Mouse (Mus musculus) CH12.LX (cell line): ENCODE results near the gene Pdk4. TPM values are rescaled to one million over a fixed set of nuclear protein-coding genes. Genes with fewer than 3 reads are reported as not detected.

Experiments
- DNase-seq: peaks from one replicate; pipeline ENCODE4 v3.0.0-alpha.2; 2013; ENCODE audit errors: extremely low read depth
- H3K27ac ChIP-seq: 2 replicates; pipeline ENCODE4 v1.5.1; 2012; ENCODE audit warnings: low read depth, mild to moderate bottlenecking, control low read depth, moderate library complexity; ENCODE audit not compliant: insufficient read depth
- H3K27me3 ChIP-seq: replicated peaks from 2 replicates; pipeline ENCODE3; 2012; ENCODE audit warnings: inconsistent platforms
- H3K36me3 ChIP-seq, 2 experiments: replicated peaks in 1 of 2; 2 replicates each; pipeline versions ENCODE3 to v1.6.1; 2012; ENCODE audit warnings: inconsistent platforms in 1 of 2, low read length in 1 of 2, mild to moderate bottlenecking in 1 of 2, mixed read lengths in 1 of 2, moderate library complexity in 1 of 2; ENCODE audit not compliant: control insufficient read depth in 1 of 2, insufficient read depth in 1 of 2
- H3K4me1 ChIP-seq, 2 experiments: 2 replicates each; pipeline ENCODE4 v1.6.1; 2012; ENCODE audit warnings: inconsistent platforms in 1 of 2, moderate library complexity in 1 of 2; ENCODE audit not compliant: insufficient read depth in 2 of 2, control insufficient read depth in 1 of 2
- H3K4me2 ChIP-seq: 2 replicates; pipeline ENCODE4 v1.6.1; 2012; ENCODE audit warnings: low read depth, mild to moderate bottlenecking, control low read depth; ENCODE audit not compliant: poor library complexity, insufficient read depth, severe bottlenecking
- H3K4me3 ChIP-seq, 3 experiments: fragments of 150-350 bp in 1 of 3; sonication (generic) in 1 of 3; replicated peaks in 1 of 3; 2 replicates each; pipeline versions ENCODE3 to v1.5.1; 2011 to 2012; ENCODE audit warnings: low read depth in 2 of 3, low read length in 2 of 3, mild to moderate bottlenecking in 2 of 3, moderate library complexity in 2 of 3, control low read depth in 1 of 3, improper control_type of control experiment in 1 of 3, inconsistent platforms in 1 of 3, mixed read lengths in 1 of 3; ENCODE audit not compliant: poor library complexity in 1 of 3
- H3K79me2 ChIP-seq: replicated peaks from 2 replicates; pipeline ENCODE4 v1.6.1; 2012; ENCODE audit warnings: mild to moderate bottlenecking, moderate library complexity; ENCODE audit not compliant: control insufficient read depth, poor library complexity, insufficient read depth, severe bottlenecking; ENCODE audit errors: extremely low read depth
- H3K9ac ChIP-seq: 2 replicates; pipeline ENCODE4 v1.6.1; 2012; ENCODE audit warnings: low read depth, mild to moderate bottlenecking, control low read depth, moderate library complexity; ENCODE audit not compliant: insufficient read depth
- H3K9me3 ChIP-seq: replicated peaks from 2 replicates; pipeline ENCODE3; 2012; ENCODE audit warnings: low read length, inconsistent platforms, mixed read lengths
- CHD1 ChIP-seq: IDR thresholded peaks from 2 replicates; pipeline ENCODE4 v1.6.1; 2012; ENCODE audit warnings: low read depth, low read length, improper control_type of control experiment, inconsistent platforms
- CTCF ChIP-seq, 2 experiments: IDR thresholded peaks in 1 of 2; conservative IDR thresholded peaks in 1 of 2; 2 replicates each; pipeline ENCODE4 v1.5.1; 2011 to 2012; ENCODE audit warnings: low read depth in 2 of 2, low read length in 2 of 2, improper control_type of control experiment in 1 of 2, inconsistent platforms in 1 of 2, mild to moderate bottlenecking in 1 of 2, moderate library complexity in 1 of 2
- E2F4 ChIP-seq: IDR thresholded peaks from 2 replicates; pipeline ENCODE4 v1.6.1; 2011; ENCODE audit warnings: low read depth, low read length, improper control_type of control experiment; ENCODE audit not compliant: insufficient replicate concordance
- ELF1 ChIP-seq: IDR thresholded peaks from 2 replicates; pipeline ENCODE4 v1.6.1; 2014; ENCODE audit warnings: low read depth, mild to moderate bottlenecking, inconsistent platforms, low read length, improper control_type of control experiment
- EP300 ChIP-seq: IDR thresholded peaks from 2 replicates; pipeline ENCODE4 v1.6.1; 2011; ENCODE audit warnings: low read length, improper control_type of control experiment
- ETS1 ChIP-seq: conservative IDR thresholded peaks from 2 replicates; pipeline ENCODE4 v1.6.1; 2012; ENCODE audit warnings: low read depth, mild to moderate bottlenecking, inconsistent platforms, low read length, improper control_type of control experiment, moderate library complexity
- GABPA ChIP-seq: IDR thresholded peaks from 2 replicates; pipeline ENCODE4 v1.6.1; 2012; ENCODE audit warnings: low read depth, low read length, improper control_type of control experiment, inconsistent platforms; ENCODE audit not compliant: insufficient replicate concordance
- IRF4 ChIP-seq: IDR thresholded peaks from 2 replicates; pipeline ENCODE4 v1.6.1; 2014; ENCODE audit warnings: low read depth, mild to moderate bottlenecking, inconsistent platforms, low read length, improper control_type of control experiment
- JUN ChIP-seq: IDR thresholded peaks from 2 replicates; pipeline ENCODE4 v1.6.1; 2011; ENCODE audit warnings: low read depth, mild to moderate bottlenecking, low read length, improper control_type of control experiment, moderate library complexity; ENCODE audit not compliant: insufficient read depth
- JUND ChIP-seq: conservative IDR thresholded peaks from 2 replicates; pipeline ENCODE4 v1.6.1; 2011; ENCODE audit warnings: low read depth, low read length, improper control_type of control experiment
- MAX ChIP-seq: IDR thresholded peaks from 2 replicates; pipeline ENCODE4 v1.6.1; 2011; ENCODE audit warnings: low read length, improper control_type of control experiment
- MAZ ChIP-seq: IDR thresholded peaks from 2 replicates; pipeline ENCODE4 v1.6.1; 2012; ENCODE audit warnings: low read depth, mild to moderate bottlenecking, inconsistent platforms, low read length, improper control_type of control experiment, moderate library complexity
- MEF2A ChIP-seq: IDR thresholded peaks from 2 replicates; pipeline ENCODE4 v1.6.1; 2014; ENCODE audit warnings: low read depth, mild to moderate bottlenecking, inconsistent platforms, low read length, improper control_type of control experiment, borderline replicate concordance
- MYC ChIP-seq: IDR thresholded peaks from 2 replicates; pipeline ENCODE4 v1.6.1; 2011; ENCODE audit warnings: low read depth, mild to moderate bottlenecking, improper control_type of control experiment, low read length
- NRF1 ChIP-seq: IDR thresholded peaks from 2 replicates; pipeline ENCODE4 v1.6.1; 2014; ENCODE audit warnings: low read depth, mild to moderate bottlenecking, inconsistent platforms, low read length, improper control_type of control experiment, moderate library complexity
- PAX5 ChIP-seq: IDR thresholded peaks from 2 replicates; pipeline ENCODE4 v1.6.1; 2012; ENCODE audit warnings: low read length, inconsistent platforms, mixed read lengths
- POLR2A ChIP-seq: IDR thresholded peaks from 2 replicates; pipeline ENCODE4 v1.6.1; 2011; ENCODE audit warnings: low read depth, mild to moderate bottlenecking, improper control_type of control experiment, low read length
- POLR2AphosphoS2 ChIP-seq: IDR thresholded peaks from 2 replicates; pipeline ENCODE4 v1.6.1; 2011; ENCODE audit warnings: low read depth, low read length, improper control_type of control experiment
- RAD21 ChIP-seq: IDR thresholded peaks from 2 replicates; pipeline ENCODE4 v1.6.1; 2011; ENCODE audit warnings: low read depth, mild to moderate bottlenecking, low read length, improper control_type of control experiment, moderate library complexity
- RCOR1 ChIP-seq: conservative IDR thresholded peaks from 2 replicates; pipeline ENCODE4 v1.6.1; 2012; ENCODE audit warnings: low read depth, mild to moderate bottlenecking, inconsistent platforms, low read length, improper control_type of control experiment
- SIN3A ChIP-seq: IDR thresholded peaks from 2 replicates; pipeline ENCODE4 v1.6.1; 2012; ENCODE audit warnings: low read length, improper control_type of control experiment, inconsistent platforms
- SMC3 ChIP-seq: IDR thresholded peaks from 2 replicates; pipeline ENCODE4 v1.6.1; 2011; ENCODE audit warnings: low read depth, low read length, improper control_type of control experiment
- ZC3H11A ChIP-seq: IDR thresholded peaks from 2 replicates; pipeline ENCODE4 v1.6.1; 2012; ENCODE audit warnings: low read depth, mild to moderate bottlenecking, inconsistent platforms, low read length, improper control_type of control experiment
- ZMIZ1 ChIP-seq: IDR thresholded peaks from 2 replicates; pipeline ENCODE4 v1.6.1; 2012; ENCODE audit warnings: low read depth, mild to moderate bottlenecking, inconsistent platforms, low read length, improper control_type of control experiment
- ZNF384 ChIP-seq: IDR thresholded peaks from 2 replicates; pipeline ENCODE4 v1.6.1; 2012; ENCODE audit warnings: low read depth, low read length, improper control_type of control experiment, inconsistent platforms
- dilution Hi-C: fragments of 300-500 bp; cut with MboI; formaldehyde crosslinking; loops from 2 replicates; pipeline ENCODE4 v1.14.3; 2020; ENCODE audit warnings: low sequenced_read_pairs; ENCODE audit not compliant: extremely low pct_unique_long_range_greater_than_20kb, extremely low pct_ligation_motif_present
- in situ Hi-C: fragments of 300-500 bp; cut with MboI; formaldehyde crosslinking; loops from 3 replicates; pipeline ENCODE4 v1.14.3; 2019; ENCODE audit warnings: low sequenced_read_pairs, low pct_ligation_motif_present, low pct_unique_long_range_greater_than_20kb, mixed read lengths
- polyA plus RNA-seq: library from polyadenylated mRNA; unstranded; fragments of >175 nt; gene quantifications from 2 replicates; pipeline ENCODE4 v1.2.1, GENCODE M21; 2012; ENCODE audit warnings: low read depth; ENCODE audit not compliant: insufficient read length
- total RNA-seq, 2 experiments: library from RNA; depleted of rRNA; stranded (reverse); fragments of 300-350 nt in 1 of 2; fragments of >200 nt in 1 of 2; gene quantifications; 2 replicates each; pipeline ENCODE4 v1.2.3; 2012 to 2014

Gene Pdk4
- total and polyA plus RNA-seq, 3 experiments = not detected

DNA sequence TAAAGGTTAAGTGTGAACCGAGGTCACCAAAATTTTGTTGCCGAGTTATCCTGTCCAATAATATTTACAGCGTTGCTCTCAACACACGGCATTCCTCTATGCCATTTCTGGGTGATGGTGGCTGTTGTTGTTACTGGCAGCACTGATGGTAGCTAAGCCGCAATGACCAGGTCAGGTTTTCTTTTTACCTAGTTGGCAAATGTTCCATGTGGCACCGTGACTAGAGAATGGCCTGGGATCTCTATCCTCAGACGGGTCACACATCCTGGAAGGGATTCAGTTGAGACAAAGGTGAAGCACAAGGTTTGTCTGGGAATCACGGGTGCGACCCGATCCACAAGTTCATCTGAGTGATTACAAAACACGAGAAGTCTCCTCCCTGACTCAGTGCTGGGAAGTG lies 2.6 kb upstream of the Pdk4 start:
- Histone ChIP-seq H3K9ac (no peak overlapping the region), H3K4me2 (no peak overlapping the region), H3K4me3 (no peak overlapping the region), H3K9me3 (no peaks in the 10 kb centered on the region), H3K27me3 (no peaks in the 10 kb centered on the region), H3K4me1 (no peaks in the 10 kb centered on the region), H3K36me3 (no peaks in the 10 kb centered on the region), H3K79me2 (no peaks in the 10 kb centered on the region), H3K27ac (no peak overlapping the region)
- dilution Hi-C loops = no loop called here
- no peak for TF ChIP-seq RAD21
- DNase-seq = no peak
- in situ Hi-C loops = no loop called here

DNA sequence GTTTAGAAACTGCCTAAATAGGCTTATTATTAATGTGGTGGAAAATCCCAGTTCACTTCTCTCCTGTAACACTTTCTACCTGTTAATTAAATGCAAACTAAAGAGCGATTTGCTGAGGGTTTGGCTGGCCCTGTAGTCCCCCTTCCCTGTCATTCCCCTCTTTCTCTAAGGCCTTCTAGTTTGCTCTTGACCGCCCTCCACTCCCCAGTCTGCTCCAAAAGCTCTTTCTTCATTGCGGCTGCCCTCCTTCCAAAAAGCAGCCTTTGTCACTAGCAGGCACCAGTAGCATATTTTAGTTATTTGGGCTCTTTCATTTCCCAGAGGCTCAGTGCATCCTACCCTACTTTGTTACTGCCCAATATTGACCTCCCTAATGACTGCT lies 736 bp upstream of the Pdk4 start:
- TF ChIP-seq MYC (no peak), ZMIZ1 (no peak), MEF2A (no peak), ELF1 (no peak), NRF1 (no peak), MAZ (no peak), POLR2A (no peak), CTCF (conservative IDR thresholded peaks at IDR 0.05 in 1 of 2, IDR thresholded peaks at IDR 0.05 in 1 of 2; ENCODE audit: low read depth in 2 of 2, low read length in 2 of 2) (no peak), POLR2AphosphoS2 (no peak), IRF4 (no peak), ETS1 (no peak), RAD21 (no peak), JUND (no peak), CHD1 (no peak), JUN (no peak), EP300 (no peak), MAX (no peak)
- Histone ChIP-seq H3K4me2 (no peak overlapping the region), H3K4me3 (no peak overlapping the region), H3K79me2 (no peaks in the 10 kb centered on the region), H3K9me3 (no peaks in the 10 kb centered on the region), H3K9ac (no peak overlapping the region), H3K27ac (no peak overlapping the region), H3K27me3 (no peaks in the 10 kb centered on the region), H3K36me3 (no peaks in the 10 kb centered on the region), H3K4me1 (no peaks in the 10 kb centered on the region)
- in situ Hi-C loops = no loop called here
- no peak for DNase-seq
- dilution Hi-C loops = no loop called here

DNA sequence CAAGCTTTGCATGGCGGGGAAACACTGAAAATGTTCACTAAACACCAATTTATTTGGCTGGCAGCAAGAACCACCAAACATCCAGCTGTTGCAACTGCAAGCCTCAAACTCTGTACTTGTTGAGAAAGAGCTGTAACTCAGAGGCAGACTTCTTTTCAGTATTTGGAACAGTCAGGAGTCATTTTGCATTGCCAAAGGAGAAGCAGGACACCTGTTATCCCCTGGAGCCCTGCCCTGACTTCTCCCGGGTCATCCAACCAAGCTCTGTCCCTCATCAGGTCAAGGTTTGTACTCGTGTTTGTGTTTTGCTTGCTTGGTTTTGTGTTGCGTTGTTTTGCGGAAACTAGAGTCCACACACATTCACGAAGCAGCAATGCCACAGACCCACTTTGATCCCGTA lies 11.1 kb downstream of the Pdk4 start:
- no peaks in the 10 kb centered on the region for H3K4me1 ChIP-seq
- no peaks in the 10 kb centered on the region for H3K27me3 ChIP-seq
- H3K79me2 ChIP-seq = no peaks in the 10 kb centered on the region
- DNase-seq = no peak
- H3K36me3 ChIP-seq = no peaks in the 10 kb centered on the region
- H3K4me3 ChIP-seq = no peak overlapping the region
- no peak overlapping the region for H3K4me2 ChIP-seq
- TF ChIP-seq RCOR1 = no peak
- TF ChIP-seq E2F4 = no peak
- no peak for TF ChIP-seq MEF2A
- no peak for TF ChIP-seq PAX5
- TF ChIP-seq POLR2A = no peak
- TF ChIP-seq ZC3H11A = no peak
- no peak for TF ChIP-seq ZMIZ1
- TF ChIP-seq MAZ = no peak
- TF ChIP-seq JUN = no peak
- TF ChIP-seq SMC3 = no peak
- no peak for TF ChIP-seq ZNF384
- no peak for TF ChIP-seq MAX
- no peak for TF ChIP-seq GABPA
- no peak for TF ChIP-seq SIN3A
- TF ChIP-seq, all 38 proteins: peak for 0
- H3K9ac ChIP-seq = no peak overlapping the region
- dilution Hi-C loops = no loop called here
- no peaks in the 10 kb centered on the region for H3K9me3 ChIP-seq
- H3K27ac ChIP-seq = no peak overlapping the region
- in situ Hi-C loops = no loop called here
